Mouse (Mus musculus) gastrocnemius, postnatal 4 days (tissue): ENCODE results near the gene Rnf103. TPM values are rescaled to one million over a fixed set of nuclear protein-coding genes. Genes with fewer than 3 reads are reported as not detected.

Experiments used
- DNase-seq, 2 experiments: peaks; one replicate each; pipeline ENCODE4 v3.0.0; 2021 to 2022; ENCODE audit warnings: low spot score in 2 of 2, mixed read lengths in 2 of 2
- total RNA-seq, 2 experiments: library from RNA; stranded (reverse); gene quantifications; 2 replicates each; pipeline ENCODE4 v1.2.3; 2021

The Rnf103 gene
- total RNA-seq, 2 experiments from 2014 or later: 26.4 to 28.3 TPM

GRCm38 (mm10) chr6:71487966-71488365 is 5.7 kb upstream of the Rnf103 start:
- no peak for DNase-seq

DNA sequence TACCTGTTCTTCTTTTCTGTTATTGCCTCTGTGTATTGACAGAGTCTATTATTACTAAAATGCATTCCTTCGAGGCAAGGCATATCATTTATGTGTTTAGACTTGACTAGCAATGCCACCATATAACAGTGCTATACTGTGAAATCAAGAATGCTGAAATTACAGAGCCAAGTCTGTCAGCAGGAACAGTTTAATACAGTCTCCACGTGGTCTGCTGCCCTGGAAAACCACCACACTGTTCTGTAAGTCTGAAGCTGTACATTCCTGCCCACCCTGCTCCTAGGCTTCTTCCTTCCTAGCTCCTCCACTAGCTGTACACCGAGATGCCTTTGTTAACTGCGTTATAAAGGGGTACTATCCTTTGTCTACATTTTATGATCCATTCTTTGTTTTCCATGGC is 1.6 kb upstream of the Rnf103 start:
- DNase-seq: no peak

DNA sequence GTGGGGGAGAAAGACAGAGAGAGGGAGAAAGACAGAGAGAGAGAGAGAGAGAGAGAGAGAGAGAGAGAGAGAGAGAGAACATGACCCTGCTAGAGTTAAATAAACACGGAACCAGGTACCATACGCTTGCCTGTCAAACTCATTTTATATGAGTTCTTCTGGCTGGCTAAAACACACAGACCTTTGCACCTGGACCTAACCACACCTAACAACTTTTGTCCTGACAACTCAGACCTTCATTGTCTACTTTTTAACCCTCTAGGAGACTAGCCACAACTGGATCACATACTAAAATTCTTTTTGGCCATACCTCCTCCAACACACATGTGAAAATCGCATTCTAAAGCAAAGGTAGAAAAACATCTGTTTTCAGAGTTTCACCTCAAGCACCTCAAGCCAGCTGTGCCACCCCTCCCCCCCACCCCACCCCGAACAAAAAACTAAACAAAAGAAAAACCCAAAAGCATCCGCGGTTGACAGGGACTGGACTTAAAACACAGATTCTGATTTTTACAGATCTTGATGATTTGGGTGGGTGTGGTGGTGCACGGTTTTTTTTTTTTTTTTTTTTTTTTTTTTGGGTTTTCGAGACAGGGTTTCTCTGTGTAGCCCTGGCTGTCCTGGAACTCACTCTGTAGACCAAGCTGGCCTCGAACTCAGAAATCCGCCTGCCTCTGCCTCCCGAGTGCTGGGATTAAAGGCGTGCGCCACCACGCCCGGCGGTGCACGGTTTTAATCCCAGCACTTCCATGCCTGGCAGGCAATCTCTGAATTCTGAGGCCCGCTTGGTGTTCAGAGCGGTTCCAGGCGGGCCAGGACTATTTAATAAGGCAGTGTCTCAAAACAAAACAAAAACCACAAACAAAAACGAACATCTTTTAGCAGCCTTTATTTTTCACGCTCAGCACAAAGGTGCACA is 679 bp upstream of the Rnf103 start:
- DNase-seq: no peak

GRCm38 (mm10) chr6:71494341-71495020 is 787 bp downstream of the Rnf103 start:
- peak; percentile 55 to 58 for DNase-seq

DNA sequence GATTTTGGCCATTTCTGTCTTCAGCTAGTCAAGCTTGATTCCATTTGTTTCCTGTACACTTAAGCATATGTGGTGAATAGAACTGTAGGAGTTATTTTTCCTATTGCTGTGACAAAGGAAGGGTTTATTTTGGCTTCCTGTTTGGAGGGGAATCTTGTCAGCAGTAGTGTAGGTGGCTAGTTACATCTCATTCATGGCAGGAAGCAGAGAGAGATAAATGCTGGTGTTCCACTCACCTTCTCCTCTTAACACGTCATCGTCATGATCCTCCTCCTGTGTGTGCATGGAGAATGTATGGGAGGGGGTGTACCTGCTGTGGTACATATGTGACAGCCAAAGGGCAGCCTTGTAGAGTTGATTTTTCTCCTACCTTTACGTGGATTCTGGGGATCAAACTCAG is 6.9 kb downstream of the Rnf103 start:
- no peak for DNase-seq

DNA sequence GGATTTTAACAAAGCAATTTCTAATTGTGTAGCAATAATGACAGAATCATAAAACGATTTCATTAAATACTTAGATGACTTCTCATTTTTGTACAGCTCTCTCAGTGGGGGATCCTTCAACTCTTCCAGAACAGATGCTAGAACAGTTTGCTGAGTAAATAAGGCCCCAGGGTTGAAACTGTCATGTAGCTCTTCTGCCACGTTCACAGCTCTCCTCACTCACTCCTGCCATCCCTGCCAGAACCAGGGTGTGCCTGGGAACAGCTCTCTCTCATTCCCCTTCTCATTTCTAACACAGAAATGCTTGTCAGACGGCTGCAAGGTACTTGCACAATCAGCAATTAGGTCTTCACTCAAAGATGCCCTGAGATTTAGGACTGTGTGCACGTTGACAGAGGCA is 9.3 kb downstream of the Rnf103 start:
- DNase-seq: no peak

GRCm38 (mm10) chr6:71503670-71504069 is 10.0 kb downstream of the Rnf103 start:
- DNase-seq: no peak

- DNase-seq: no peak
Observed at GRCm38 (mm10) chr6:71504091-71504490, 10.4 kb downstream of the Rnf103 start.

DNA sequence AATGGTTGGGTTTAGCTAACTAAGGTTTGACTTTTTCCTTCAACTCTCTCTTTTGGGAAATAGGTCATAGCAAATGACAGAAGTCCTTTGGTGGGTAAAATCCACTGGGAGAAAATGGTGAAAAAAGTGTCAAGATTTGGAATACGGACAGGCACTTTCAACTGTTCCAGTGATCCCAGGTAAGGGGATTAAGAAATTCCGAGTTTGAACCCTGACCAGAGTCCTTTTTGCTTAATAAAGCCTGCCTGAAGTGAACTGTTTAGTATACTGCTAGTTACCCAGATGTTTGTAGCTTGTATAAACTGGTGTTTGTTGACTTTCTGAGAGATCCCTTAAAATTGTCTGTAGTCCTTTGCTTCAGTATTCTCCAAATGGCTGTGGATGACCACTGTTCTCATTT is 12.0 kb downstream of the Rnf103 start:
- DNase-seq: no peak

DNA sequence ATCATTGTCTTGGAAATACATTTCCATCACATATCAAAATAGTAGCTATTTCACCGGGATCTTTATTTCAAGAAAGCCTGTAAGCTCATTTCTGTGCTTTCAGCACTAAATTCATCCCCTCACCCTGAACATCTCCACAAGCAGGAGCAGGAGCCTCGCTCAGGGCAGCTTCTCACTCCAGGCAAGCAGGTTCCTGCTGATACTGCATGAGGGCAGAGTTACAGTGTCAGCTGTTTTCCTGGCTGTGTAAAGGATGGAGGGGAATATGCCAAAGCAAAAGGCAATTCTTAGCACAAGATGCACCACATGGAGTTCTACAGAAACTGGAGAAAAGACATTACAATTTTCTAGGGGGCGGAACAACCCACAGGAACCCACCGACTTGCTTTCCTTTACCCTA is 25.8 kb downstream of the Rnf103 start:
- no peak for DNase-seq

GRCm38 (mm10) chr6:71525556-71525955 is 31.9 kb downstream of the Rnf103 start:
- DNase-seq: no peak

DNA sequence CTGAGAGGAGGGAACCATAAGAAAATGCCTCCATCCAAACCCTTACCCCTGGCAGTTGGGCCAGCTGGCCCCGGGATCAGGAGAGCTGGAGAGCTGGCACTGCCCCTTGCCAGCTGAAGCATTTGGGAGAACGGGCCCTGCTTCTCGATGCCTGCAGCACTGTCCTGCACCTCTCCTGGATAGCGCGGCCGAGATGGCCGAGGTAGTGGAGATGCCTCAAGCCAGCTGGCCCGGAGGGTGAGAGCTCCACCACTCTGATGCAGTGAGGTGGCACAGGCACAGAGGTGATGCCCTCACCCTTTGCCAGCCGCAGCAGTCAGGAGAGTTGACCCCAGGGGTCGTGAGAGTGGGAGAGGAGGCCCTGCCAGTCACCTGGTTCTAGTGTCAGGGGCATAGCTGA is 33.4 kb downstream of the Rnf103 start:
- DNase-seq: no peak

DNA sequence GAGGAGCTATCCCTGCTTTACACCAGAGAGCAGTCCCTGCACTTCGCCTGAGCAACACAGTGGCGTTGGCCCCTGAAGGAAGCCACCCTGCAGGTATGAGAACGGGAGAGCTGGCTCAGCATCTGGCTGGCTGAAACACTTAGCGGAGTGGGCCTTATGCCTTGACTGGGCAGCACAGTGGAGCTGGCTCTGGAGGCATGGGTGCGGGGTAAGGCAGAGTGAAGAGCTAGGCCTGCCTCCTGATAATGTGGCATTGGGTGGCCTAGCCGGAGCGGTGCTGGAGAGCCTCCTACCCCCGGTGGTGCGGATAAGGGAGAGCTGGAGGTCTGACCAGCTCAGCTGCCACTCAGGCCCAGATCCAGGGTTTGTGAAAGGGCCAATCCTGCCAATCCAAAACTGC is 34.1 kb downstream of the Rnf103 start:
- no peak for DNase-seq

DNA sequence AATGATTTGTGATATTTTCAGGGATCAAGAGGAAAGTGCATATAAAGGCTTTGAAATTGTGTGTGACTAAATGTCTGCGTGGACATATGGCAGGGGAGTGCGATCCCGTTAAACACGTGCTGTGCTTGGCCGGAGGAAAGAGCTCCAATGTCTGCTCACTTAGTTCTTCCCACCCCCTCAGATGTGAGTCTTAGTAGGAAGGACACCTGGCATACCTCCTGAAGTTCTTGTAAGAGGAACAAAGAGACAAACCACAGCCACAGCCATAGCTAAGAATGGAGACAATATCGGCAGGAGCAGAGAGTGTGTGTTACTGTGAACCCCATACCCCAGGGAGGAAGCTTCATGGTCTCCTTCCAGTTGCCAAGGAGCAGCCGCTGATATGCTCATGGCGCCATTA is 36.5 kb downstream of the Rnf103 start:
- DNase-seq: no peak

DNA sequence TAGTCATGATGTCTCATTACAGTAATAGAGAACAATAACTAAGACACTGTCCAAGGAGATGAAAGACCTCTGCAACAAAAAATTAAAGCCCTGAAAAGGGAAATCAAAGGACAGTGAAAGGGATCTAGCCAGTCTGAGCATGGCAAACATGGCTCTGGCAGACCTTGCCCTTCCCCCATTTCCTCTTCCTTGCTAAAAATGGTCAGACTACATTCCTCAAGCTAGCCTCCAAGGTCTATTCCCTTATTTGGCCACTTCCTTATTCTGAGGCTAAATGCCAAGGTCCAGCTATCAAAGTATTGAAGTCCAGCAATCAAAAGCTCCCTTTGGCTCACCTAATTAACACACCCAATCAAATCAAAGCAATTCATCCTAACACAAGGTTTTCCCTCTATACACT is 43.6 kb downstream of the Rnf103 start:
- no peak for DNase-seq

DNA sequence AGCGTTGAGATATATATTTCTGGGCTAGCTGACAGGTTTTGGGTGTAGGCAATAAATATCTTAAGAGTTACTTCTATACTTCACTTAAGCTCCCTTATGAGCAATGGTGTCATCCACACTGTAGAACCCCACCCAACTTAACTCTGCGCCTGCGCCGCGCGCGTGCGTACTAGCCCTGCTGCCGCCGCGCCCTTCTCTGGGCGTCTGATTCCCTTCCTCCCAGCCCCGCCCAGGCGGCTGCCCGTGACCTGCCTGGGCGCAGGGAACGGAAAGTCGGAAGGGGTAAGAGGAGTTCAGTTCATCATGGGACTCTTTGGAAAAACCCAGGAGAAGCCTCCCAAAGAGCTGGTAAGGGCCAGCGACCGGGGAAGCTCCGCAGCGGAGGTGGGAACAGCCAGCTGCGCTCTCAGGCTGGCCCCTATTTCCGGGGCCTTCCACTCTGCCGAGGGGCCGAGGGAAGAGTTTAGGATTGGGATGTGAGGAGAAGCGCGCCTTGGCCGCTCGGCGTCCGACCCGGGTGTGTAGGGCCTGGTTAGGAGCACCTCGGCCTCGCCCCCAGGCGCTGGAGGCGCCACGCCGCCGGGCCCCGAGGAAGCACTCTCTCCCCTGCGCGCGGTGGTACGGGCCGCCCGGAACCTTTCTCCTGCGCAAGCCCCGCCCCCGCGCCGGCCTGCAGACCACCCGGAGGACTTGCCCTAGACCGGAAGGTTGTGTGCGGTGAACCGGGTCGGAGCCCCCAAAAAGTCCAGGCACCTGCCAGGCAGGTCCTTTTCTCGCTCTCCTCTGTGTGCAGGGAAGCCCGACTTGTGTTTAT is 50.2 kb downstream of the Rnf103 start, which contains the start of gene Chmp3:
Chmp3 (plus strand) TSS at position 112 of the 814 bp plus-strand sequence.
- peak; percentile 95 to 96 for DNase-seq

DNA sequence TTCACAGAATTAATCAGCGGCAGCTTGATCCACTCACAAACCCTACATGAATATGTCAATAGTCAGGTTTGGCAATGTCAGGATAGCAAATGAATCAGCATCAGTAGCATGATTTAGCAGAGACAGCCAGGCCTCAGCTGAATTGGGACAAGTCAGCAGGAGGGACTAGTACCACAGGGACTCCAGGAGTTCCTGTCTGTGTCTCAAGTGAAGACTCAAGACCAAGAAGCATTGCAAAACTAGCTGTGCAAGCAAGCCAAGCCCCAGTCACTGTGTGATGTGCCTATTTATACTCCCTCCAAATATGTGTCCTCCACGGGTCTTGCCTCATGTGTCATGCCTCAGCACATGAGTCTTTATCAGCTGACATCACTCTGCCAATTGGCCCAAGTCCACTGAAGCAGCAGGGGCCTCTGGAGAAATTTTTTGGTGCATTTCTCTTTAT is 61.8 kb downstream of the Rnf103 start:
- no peak for DNase-seq

DNA sequence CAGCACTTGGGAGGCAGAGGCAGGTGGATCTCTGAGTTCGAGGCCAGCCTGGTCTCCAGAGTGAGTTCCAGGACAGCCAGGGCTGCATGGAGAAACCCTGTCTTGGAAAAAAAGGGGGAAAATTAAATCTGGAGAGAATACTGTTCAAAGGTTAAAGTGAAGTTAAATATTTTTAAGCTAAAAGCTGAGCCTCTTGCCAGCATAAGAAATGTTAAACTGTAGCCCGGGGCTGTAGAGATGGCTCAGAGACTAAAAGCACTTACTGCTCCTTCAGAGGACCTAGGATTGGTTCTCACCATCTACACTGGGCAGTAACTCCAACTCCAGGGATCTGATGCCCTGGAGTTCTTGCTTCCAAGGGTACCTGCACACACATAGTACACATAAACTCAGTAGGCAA is 63.1 kb downstream of the Rnf103 start:
- no peak for DNase-seq
